Mouse (Mus musculus): ENCODE data around the gene Tyw5.

Tyw5 gene

DNA sequence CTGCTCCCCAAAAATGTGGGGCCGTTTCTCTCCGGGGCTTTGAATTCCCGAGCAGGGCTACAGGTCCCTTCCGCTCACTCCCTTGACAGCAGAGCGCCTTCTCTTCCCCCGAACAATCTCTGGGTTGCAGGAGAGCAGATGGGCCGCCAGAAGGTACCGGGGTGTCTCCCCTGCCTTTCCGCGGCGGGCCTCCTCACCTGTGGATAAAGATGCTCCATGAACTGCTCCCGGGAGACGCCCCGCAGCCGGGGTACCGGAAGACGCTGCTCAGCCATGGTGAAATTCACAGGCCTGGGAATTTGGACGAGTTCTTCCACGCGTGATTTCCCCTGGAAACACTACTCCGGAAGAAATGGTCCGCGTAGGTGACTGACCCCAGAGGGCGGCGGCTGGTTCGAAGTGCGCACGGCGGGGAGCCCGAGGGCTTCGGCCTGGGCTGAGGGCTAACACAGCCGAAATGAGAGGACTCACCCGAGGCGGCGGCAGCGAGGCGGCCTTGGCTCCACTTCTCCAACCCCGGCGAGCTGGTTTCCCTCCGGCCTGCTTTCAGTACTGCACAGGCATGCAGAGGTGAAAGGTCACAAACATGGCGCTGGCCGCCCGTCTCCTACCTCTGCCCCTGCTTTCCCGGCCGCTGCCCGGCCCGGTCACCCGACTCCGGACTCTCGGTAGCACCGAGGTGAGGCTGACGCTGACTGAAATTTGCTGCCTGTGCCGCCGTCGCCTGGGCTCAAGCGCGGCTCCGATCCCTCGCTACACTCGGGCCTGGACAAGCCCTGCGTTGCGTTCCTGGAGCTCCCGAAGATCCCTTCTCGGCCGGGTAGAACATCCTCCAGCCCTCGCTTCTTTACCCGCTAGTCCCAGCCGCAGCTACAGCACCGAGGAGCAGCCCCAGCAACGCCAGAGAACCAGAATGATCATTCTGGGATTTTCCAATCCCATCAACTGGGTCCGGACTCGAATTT lies at the start of gene Tyw5, which contains the start of gene Maip1:
TSS of gene Tyw5 (minus strand) at position 915 of the 965 bp plus-strand sequence.
TSS of gene Maip1 (plus strand) at position 142 of the 965 bp plus-strand sequence.
- peak; percentile 78 for DNase-seq (ENCODE audit: low spot score)

DNA sequence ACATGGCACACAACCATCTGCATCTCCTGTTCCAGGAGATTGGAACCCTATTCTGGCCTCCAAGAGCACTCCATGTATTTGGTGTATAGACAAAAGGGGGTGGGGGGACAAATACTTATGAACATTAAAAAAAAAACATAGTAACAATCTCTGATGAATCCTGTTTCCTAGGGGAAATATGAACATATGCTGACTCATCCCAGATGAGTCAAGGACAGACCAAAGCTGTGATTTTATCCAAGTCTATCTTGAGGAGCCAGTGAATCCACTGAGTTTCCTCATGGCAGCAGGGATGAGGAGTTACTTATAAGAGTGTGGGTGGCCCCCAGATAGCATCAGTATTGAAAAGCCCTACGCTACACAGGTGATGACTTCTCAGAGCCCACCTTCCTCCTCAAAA lies 43.3 kb upstream of the Tyw5 start:
- DNase-seq (ENCODE audit: low spot score) = no peak

DNA sequence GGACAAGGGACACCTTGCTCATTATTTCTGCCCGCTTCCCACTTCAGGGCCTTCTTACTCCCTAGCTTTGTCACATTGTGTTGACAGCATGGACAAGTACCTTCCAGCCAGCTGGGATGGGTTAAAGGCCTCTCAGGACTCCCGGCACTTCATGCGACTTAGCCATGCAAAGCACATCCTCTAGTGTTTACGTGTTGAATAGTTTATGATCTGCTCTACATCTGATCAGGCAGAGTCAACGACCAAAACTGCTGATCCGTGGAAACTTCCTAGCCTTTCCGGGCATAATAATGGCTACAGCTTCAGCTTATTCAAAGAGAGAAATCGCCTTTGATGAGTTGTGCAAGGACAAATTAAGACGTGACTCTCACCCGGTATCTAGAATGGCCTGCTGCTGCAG lies 38.8 kb upstream of the Tyw5 start:
- DNase-seq (ENCODE audit: low spot score) = no peak

DNA sequence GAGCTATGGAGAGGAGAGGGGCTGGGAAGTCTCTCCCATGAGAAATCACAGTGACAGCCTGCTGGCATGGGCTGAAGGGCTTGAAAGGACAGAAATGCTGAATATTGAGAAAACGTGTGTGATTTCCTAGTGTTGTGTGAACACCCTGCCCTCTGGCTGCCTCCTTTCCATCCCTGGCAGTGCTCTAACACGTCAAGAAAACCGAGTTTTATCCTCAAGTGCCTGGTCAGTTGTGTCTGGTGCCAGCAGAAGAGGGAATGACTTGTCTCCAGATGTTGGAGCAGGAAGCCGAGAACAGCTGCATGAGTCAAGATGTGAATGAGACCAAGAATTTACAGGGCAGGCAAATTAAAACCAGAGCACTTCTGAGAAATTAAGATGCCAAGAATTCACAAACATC lies 33.9 kb upstream of the Tyw5 start:
- no peak for DNase-seq (ENCODE audit: low spot score)

DNA sequence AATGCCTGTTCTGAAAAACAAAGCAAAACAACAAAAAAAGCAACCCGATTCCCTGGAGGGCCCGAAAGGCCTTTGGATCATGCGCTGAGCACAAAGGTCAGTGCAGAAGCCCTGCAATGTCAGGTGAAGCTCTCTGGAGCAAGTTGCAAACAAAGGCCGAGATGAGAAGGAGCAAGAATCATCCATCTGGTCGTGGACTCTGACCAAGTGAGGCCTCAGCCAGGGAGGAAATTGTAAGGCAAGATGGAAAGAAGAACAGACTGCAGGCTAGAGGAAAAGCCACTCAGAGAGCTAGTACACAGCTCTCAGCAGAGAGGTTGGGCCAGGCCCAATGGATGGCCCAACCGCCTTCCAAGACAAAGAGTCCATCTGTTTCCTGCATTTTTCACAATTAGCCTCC lies 32.1 kb upstream of the Tyw5 start:
- no peak for DNase-seq (ENCODE audit: low spot score)

DNA sequence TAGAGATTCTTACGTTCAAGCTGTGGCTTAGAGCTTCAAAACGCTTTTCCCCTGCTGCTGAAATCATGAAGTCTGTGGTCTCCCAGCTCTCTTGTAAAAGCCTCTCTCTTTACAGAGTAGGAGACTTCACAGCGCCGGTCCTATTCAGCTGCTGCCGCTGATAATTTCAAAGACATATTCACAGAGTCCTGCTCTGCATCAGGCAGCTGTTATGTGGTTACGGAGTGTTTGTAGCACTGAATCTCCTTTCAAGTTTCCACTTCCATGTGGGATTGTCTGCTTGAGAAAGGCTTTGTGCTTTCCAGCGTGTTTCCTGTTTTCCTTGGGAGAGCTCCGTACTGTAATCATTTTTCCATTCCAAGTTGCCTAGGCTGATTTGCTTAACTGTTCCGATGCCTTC lies 30.1 kb upstream of the Tyw5 start:
- peak; percentile 11 for DNase-seq (ENCODE audit: low spot score)

DNA sequence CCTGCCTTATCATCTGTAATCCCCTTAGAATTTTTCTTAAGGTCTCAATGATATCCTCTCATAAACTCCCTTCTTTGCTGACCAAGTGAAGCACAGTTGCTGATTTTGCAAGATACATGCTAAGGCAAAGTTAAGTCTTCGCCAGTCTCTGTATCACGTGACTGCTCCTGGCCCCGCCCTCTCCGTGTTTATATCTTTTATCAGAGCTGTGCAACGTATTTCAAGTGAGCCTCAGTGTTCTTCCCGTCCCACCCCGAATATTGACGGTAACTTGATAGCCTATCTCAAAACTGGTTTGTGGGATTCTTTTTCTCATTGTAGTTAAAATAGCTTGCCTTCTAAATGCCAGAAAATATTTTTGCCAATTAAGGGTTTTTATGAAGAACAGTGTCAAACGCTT lies 29.5 kb upstream of the Tyw5 start:
- DNase-seq (ENCODE audit: low spot score) = peak; percentile 15

DNA sequence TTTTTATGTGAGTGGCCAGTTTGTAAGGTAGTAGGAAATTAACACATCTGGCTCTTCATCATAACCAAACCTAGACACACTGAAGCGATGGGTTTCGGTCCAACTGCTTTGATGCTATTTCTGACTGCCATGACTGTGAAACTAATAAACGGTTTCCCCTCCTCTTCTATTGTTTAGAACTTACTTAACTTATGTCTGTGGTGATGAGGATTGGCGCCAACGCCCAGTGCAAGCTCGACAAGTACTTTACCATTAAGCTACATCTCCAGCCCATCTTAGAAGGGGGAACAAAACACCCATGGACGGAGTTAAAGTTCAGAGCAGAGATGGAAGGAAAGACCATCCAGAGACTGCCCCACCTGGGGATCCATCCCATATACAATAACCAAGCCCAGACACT lies 26.2 kb upstream of the Tyw5 start:
- DNase-seq (ENCODE audit: low spot score) = no peak

DNA sequence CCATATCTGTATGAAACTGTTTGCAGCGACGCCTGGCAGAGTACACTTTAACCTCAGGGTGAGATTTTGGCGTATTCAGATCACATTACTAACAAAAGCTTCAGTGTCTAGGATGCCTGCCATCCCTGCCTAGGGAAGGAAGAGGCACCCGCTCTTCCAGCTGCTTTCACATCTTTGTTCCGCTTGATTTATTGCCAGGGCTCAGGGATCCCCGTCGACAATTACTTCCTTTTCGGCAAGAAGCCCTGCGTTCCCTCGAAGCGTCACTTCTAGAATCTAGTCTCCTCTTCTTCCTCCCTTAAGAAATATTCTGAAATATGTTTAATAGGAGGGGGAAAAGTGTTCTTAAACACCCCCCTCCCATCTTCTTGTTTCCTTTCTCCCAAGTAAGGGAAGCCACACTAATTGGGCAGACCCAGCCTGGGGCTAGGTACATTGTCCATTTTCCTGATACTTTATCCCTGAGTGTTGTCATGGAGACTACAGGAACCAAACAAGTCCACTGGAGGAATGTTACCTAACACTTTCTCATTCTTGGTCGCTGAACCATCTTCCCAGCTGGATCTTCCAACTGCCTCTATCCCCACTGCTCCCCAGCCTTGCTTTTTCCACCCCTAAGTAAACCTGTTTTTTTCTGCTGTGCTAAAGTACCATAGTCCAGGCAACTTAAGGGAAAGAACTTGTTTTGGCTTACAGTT lies 23.0 kb upstream of the Tyw5 start:
- peak; percentile 5 for DNase-seq (ENCODE audit: low spot score)

DNA sequence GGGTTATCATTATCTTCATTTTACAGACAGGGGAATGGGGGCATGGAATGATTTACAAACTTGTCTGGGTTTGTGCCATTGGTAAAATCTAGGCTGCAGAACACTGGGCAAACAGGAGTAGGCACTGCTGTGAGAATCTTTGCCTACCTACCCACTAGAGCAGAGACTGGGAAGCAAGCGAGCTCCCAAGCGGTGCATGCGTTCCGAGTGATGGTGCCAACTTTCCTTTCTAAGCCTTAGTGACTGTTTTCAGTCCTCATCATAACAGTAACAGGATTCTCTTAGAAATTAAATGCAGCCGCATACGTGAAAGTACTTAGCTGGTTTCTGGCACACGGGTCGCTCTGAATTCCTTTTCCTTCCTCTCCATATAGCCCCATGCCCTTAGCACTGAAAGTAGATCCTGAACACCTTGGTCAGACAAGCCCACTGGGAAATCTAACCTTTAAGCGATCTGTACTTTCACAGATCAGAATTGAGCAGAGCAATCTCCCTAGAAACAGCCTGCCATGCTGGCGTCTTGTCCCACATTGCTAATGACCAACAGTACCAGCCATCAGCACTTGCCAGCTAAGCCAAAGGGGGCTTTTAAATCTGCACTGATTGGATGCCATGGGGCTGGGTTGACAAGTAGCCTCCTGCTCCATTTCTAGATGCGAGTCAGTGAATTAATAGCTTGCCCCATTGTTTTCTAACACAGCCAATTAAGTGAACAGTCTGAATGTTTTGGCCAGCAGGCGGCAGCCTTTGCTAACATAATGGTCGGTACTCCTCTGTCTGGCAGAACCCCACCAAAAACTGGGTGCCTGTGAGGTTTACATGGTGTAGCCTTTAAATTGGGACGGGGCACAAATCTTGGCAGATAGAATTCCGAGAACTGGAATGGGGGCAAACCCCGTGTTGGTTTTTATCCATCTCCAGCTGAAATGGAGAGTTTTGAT lies 21.7 kb upstream of the Tyw5 start:
- DNase-seq (ENCODE audit: low spot score) = peak; percentile 95

DNA sequence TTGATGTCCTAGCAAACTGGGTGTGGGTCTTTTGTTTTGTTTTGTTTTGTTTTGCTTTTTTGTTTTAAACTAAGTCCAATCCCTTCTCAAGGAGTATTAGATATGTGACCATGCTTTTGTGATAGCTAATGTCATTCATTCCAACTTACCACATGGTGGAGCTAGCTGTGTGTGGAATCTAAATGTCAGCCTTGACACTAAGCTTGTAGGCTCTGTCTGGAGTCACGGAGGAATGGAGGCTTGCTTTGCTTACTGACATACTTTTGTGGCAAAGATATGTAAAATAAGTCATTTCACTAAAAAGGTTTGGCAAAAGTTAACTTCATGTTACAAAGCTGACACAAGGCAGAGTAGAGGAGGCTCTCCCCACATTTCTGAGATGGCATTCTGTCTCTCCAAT lies 16.8 kb upstream of the Tyw5 start:
- DNase-seq (ENCODE audit: low spot score) = no peak

DNA sequence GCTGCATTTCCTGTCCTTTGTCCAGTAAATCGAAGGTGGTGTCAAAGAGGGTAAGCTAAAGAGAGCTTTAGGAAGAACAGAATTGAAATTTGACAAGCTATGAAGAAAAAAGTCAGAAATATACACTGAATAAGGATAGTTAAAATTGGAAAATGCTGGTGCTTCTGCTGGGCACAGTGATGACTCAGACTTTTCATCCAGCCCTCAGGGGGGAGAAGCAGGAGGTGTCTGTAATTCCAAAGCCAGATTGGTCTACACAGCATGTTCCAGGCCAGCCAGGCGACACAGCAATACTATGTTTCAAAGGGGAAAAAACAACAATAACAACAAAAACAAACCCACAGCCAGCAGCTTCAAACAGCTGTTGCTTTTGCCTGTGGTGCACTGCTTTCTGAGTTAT lies 6.5 kb upstream of the Tyw5 start:
- DNase-seq (ENCODE audit: low spot score) = no peak

DNA sequence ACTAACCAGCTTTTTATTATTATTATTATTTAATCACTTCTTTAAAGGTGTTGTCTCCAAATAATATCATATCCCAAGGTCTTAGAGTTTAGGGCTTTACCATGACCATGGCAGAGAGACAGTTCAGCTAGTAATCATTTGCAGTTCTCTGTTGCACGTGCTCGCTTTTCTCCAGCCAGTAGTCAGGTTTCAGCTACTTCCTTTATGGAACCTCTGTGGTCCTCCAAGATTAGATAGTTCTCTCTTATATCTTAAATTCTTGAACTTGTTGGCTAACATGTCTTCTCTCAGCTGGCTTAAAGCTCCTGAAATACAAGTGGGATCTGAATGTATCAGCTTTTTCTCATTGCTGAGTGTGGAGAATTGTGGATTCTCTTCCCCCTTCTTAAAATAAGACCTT lies 2.1 kb upstream of the Tyw5 start:
- DNase-seq (ENCODE audit: low spot score) = no peak

DNA sequence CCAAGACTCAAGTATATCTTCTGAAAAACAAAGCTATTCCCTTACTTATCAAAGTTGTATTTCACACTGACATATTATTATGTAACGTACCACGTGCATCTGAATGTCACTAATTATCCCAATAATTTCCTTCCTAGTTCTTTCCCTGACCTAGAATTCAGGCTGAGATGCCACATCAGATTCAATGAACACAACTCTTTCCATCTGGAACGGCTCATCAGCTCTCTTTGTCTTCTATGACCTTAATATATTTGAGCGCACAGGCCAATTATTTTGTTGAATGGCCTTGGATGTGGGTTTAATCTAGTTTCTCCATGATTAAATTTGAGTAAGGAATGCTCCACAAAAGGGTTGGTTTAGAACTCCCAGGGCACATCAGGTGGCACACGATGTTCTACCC lies 4.8 kb downstream of the Tyw5 start:
- DNase-seq (ENCODE audit: low spot score) = no peak

DNA sequence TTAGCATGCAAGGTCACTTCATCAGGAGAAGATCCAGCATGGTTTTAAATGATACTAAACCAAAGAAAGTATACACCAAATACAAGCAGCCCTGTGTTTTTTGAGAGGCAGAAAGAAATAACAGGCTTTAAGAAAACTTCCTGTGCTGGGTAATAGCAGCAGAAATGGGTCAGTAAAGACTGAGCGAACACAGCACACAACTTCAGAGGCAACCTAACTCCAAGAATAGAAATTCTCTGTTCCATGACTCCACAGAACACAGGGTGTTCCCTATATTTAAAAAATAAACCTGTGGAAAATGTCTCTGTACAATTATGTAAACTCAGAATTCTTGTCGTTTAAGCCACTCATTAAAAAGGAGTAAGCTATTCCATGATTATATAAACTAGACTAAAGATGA lies 6.0 kb downstream of the Tyw5 start:
- no peak for DNase-seq (ENCODE audit: low spot score)

DNA sequence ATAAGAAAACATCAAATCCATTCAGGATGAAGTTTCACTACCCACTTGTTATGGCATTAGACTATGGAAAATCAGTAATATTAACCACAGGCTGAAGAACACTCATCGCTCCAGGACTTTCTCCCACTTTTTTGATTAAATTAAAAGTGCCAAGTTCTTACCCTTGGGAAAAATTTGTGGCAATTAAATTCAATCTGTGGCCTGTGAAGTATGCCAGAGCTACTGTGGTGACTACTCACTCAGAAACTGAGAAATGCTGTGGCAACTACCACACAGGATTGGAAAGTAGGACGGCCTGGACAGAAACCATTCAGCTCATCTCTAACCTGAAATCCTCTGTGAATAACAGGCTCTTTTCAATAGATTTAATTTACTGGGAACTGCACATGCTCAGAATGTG lies 6.6 kb downstream of the Tyw5 start:
- no peak for DNase-seq (ENCODE audit: low spot score)

DNA sequence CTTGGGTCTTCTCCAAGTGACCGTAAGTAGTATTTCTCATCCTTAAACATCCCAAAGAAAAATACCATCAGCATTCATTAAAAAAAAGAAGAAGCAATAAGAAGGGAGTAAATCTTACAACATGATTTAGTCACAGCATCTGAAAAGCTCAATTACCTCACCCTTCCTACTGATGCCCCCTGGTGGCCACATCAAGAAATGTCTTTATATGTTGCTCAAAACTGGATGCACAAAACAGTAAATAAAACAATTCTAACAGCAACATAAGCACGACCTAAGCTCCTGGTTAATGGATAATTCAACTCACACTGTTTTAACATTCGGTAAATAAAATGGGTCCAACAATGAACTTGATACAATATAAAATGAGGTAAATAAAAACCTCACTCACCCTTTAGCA lies 12.8 kb downstream of the Tyw5 start:
- DNase-seq (ENCODE audit: low spot score) = peak; percentile 53

DNA sequence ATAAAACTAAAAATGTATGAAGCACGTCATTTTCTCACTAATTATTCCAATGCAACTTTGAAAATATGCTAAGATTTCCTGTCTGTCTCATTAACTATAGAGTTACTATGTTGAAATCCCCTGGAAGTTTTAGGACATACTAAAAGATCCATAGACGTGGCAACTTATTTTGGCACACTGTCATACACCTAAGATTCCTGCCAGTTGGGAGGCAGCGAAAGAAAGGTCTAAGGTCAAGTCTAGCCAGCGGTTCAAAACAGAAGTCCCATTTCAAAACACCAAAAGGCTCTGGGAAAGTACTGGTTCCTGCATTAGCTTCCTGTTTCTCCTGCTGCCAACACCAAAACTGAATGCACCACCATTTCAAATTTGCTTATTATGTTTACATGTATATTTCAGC lies 14.5 kb downstream of the Tyw5 start:
- DNase-seq (ENCODE audit: low spot score) = no peak

DNA sequence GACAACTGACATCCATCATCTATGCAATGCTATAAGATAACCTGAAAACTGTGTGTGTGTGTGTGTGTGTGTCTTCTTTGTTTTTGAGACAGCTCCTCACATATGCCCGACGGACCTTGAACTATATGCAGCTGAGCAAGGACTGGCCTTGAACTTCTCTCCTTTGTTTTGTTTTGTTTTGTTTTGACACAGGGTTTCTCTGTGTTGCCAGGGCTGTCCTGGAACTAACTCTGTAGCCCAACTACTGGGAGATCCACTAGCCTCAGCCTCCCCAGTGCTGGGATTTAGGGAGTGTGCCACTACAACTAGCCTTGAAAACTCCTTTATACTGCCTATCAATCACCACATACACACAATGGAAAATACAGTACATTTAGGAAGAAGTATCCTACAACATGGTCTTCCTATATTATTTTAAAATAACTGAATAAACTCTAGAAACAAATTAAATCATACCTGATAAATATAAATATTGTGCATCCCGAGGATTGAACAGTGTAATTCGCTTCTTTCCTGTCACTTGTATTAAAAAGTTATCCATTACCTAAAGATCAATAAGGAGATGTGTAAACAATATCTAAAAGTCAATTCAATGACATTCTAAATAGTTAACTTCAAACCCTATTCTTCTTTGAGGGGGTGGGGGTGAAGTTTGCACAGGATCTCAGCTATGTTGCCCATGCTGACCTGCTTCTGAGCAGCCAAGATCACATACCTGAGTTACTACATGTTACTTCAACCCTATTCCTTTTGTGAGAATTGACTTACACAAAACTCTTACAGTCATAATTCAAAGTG lies 15.7 kb downstream of the Tyw5 start:
- DNase-seq (ENCODE audit: low spot score) = no peak

DNA sequence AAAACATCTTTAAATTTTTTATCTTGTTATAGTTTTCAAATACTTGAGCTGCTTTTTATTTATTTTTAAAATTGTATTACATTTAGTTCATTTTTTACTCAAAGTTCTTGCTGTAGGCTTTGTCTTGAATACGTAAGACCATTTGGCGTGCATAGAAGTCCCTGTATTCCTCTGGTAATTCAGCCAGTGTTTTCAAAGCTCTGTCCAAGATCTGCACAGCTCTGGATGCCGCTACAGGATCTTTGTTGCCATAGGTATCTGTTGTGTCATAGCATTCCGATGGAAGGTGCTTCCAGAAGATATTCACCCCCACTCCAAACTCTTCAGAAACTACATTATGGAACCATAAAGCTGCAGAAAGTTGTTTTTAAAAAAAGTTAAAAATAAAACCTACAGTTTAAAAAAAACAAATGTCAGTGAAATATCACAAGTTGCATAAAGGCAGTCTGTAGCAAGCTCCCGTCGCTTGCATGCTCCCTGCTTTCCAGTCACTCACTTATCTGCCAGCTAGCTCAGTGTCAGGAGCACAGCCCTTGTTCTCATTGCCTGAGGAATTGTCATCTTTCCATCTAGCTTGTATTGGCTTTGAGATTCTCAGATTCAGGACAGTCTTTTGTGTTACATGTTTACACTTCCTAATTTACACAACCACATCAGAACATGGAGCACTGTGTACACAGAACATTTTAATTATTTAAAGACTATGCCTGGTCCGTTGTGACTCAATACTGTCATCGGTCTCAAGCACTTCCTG lies 18.3 kb downstream of the Tyw5 start:
- DNase-seq (ENCODE audit: low spot score) = no peak

DNA sequence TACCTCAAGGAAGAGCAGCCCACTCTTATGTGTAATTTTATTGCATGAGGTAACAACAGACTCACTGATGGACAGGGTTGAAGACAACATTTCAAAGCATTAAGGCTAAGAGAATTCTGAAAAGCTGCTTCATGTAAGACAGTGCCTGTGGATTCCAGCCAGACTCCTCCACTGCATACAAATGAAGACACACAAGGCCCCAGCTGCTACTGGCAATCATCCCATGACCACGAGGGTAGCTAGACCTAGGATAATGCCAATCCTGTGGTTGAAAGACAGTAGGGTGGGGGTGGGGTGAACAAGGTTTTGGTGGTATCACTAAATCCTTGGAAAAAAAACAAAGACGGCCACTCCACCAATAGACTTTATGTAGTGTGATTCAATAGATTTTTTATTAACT lies 19.0 kb downstream of the Tyw5 start:
- DNase-seq (ENCODE audit: low spot score) = peak; percentile 87

Measured in layer of hippocampus, adult 11-12 months (tissue).